Mouse (Mus musculus): ENCODE data around the gene Ebp. TPM values are rescaled to one million over a fixed set of nuclear protein-coding genes. Genes with fewer than 3 reads are reported as not detected.

Gene Ebp
- polyA plus RNA-seq, 1 experiment from 2014 or later, result 54.2 TPM

- H3K27me3 ChIP-seq (ENCODE audit: insufficient read depth, low read length), result no peaks in the 10 kb centered on the region
- DNase-seq (ENCODE audit: low spot score) (no peak), ATAC-seq (replicated peaks; ENCODE audit: low FRiP score, low read depth) (no peak)
- H3K27ac ChIP-seq, result no peak overlapping the region
- WGBS, result 69% methylated on average over 7 of the region's 7 CpGs
- H3K9ac ChIP-seq (ENCODE audit: low read depth, low read length), result no peak overlapping the region
- no peaks in the 10 kb centered on the region for H3K36me3 ChIP-seq (ENCODE audit: insufficient read depth, low read length)
- no peaks in the 10 kb centered on the region for H3K4me1 ChIP-seq (replicated peaks; ENCODE audit: insufficient read depth, low read length)
- H3K4me3 ChIP-seq (replicated peaks; ENCODE audit: low read depth, low read length), result no peak overlapping the region
- no peak for TF ChIP-seq CTCF (IDR thresholded peaks at IDR 0.05; ENCODE audit: low read depth)
- H3K4me2 ChIP-seq (ENCODE audit: low read length), result no peak overlapping the region
- no peaks in the 10 kb centered on the region for H3K9me3 ChIP-seq (replicated peaks; ENCODE audit: low read length)
Measured at GRCm38 (mm10) chrX:8222678-8223421, 29.5 kb upstream of the Ebp start.

DNA sequence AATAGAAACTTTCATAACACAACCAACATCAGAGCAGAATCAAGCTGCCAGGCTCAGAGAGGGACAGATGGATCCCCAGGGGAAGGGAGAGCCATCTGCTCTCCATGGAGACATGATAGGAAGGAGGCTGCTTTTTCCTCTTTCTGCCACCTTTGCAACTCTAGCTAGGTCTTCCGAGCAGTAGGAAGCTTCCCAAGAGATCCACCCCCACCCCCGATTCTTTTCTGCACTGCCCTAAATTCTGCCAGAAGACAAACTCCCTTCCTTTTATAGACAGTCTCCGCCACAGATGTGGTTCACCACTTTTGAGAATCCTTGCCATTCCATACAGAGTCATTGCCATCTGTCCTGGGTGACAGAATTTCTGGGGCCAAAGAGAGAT lies 29.0 kb upstream of the Ebp start:
- H3K4me3 ChIP-seq (replicated peaks; ENCODE audit: low read depth, low read length), result no peak overlapping the region
- no peak for DNase-seq (ENCODE audit: low spot score)

DNA sequence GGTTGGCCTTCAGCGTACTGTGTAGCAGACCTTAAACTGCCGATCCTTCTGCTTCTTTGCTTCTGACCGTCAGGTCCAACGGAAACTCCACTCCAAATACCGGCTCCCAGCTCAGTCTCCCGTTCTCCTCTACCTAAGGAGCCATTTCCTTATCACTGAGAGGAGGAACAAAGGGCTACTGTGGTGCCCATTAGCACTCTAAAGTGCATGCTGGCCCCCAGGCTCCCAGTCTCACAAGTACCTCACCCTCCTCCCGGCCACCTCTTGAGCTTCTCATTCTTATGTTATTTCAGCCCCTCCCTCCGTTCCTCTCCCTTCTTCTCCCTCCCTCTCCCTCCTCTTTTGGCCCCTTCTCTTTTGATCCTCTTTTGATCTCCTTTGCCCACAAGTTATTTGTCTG lies 26.3 kb upstream of the Ebp start:
- no peak overlapping the region for H3K27ac ChIP-seq
- 41% methylated on average over 8 of the region's 8 CpGs for WGBS
- H3K4me1 ChIP-seq (replicated peaks; ENCODE audit: insufficient read depth, low read length), result no peaks in the 10 kb centered on the region

More for the DNA sequence above, 29.0 kb upstream of the Ebp start:
- no peaks in the 10 kb centered on the region for H3K36me3 ChIP-seq (ENCODE audit: insufficient read depth, low read length)
- no peak for ATAC-seq (replicated peaks; ENCODE audit: low FRiP score, low read depth)
- no peak overlapping the region for H3K4me2 ChIP-seq (ENCODE audit: low read length)
- 73% methylated on average over 3 of the region's 3 CpGs for WGBS
- H3K9ac ChIP-seq (ENCODE audit: low read depth, low read length), result no peak overlapping the region
- H3K9me3 ChIP-seq (replicated peaks; ENCODE audit: low read length), result no peaks in the 10 kb centered on the region
- TF ChIP-seq CTCF (IDR thresholded peaks at IDR 0.05; ENCODE audit: low read depth), result no peak
- H3K27ac ChIP-seq, result no peak overlapping the region
- no peaks in the 10 kb centered on the region for H3K27me3 ChIP-seq (ENCODE audit: insufficient read depth, low read length)
- no peaks in the 10 kb centered on the region for H3K4me1 ChIP-seq (replicated peaks; ENCODE audit: insufficient read depth, low read length)

DNA sequence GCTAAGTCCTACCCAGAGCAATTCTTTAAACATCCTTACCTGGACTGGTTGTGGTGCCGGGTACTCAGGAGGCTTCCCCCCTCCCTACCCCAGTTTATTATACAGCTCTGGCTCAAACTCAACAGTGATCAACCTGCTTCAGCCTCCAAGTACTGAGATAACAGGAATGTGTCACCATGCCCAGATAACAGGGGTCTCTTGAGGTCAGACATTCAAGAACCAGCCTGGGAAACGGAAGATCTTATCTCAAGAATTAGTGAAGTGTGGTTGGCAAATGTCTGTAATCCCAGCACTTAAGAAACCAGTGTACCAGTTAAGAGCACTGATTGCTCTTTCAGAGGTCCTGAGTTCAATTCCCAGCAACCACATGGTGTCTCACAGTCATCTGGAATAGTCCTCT lies 24.8 kb upstream of the Ebp start:
- ATAC-seq (replicated peaks; ENCODE audit: low FRiP score, low read depth) (no peak), DNase-seq (ENCODE audit: low spot score) (no peak)
- no peak for TF ChIP-seq CTCF (IDR thresholded peaks at IDR 0.05; ENCODE audit: low read depth)
- Histone ChIP-seq H3K4me2 (ENCODE audit: low read length) (no peak overlapping the region), H3K36me3 (ENCODE audit: insufficient read depth, low read length) (no peaks in the 10 kb centered on the region), H3K9ac (ENCODE audit: low read depth, low read length) (no peak overlapping the region), H3K27me3 (ENCODE audit: insufficient read depth, low read length) (no peaks in the 10 kb centered on the region), H3K4me1 (replicated peaks; ENCODE audit: insufficient read depth, low read length) (no peaks in the 10 kb centered on the region), H3K9me3 (replicated peaks; ENCODE audit: low read length) (no peaks in the 10 kb centered on the region), H3K27ac (no peak overlapping the region), H3K4me3 (replicated peaks; ENCODE audit: low read depth, low read length) (no peak overlapping the region)
- 71% methylated on average over 2 of the region's 2 CpGs for WGBS

More for the DNA sequence above, 26.3 kb upstream of the Ebp start:
- no peak for TF ChIP-seq CTCF (IDR thresholded peaks at IDR 0.05; ENCODE audit: low read depth)
- Histone ChIP-seq H3K36me3 (ENCODE audit: insufficient read depth, low read length) (no peaks in the 10 kb centered on the region), H3K4me2 (ENCODE audit: low read length) (no peak overlapping the region), H3K9ac (ENCODE audit: low read depth, low read length) (no peak overlapping the region), H3K27me3 (ENCODE audit: insufficient read depth, low read length) (no peaks in the 10 kb centered on the region), H3K4me3 (replicated peaks; ENCODE audit: low read depth, low read length) (no peak overlapping the region), H3K9me3 (replicated peaks; ENCODE audit: low read length) (no peaks in the 10 kb centered on the region)
- ATAC-seq (replicated peaks; ENCODE audit: low FRiP score, low read depth), result no peak
- no peak for DNase-seq (ENCODE audit: low spot score)

DNA sequence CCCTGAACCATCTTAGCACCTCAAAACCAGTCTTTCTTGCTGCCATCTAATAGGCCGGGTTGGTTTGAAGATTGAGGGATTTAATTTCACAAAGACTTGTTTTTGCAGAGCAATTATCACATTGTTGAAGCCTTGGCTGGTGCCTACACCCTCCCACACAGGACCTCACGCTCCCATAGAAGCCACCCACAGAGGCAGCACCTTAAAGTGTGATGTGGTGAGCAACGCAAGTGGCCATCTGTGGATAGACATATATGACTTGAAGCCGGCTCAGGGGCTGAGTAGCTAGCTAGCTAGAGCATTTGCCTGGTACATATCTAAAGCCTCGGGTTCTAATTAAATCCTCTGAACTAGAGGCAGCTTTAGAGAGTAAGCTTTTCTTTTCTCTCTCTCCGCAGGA lies 24.1 kb upstream of the Ebp start:
- H3K27ac ChIP-seq, result no peak overlapping the region
- no peak overlapping the region for H3K9ac ChIP-seq (ENCODE audit: low read depth, low read length)
- no peak for TF ChIP-seq CTCF (IDR thresholded peaks at IDR 0.05; ENCODE audit: low read depth)
- H3K27me3 ChIP-seq (ENCODE audit: insufficient read depth, low read length), result no peaks in the 10 kb centered on the region
- ATAC-seq (replicated peaks; ENCODE audit: low FRiP score, low read depth) (no peak), DNase-seq (ENCODE audit: low spot score) (no peak)
- H3K4me1 ChIP-seq (replicated peaks; ENCODE audit: insufficient read depth, low read length), result no peaks in the 10 kb centered on the region
- no peaks in the 10 kb centered on the region for H3K9me3 ChIP-seq (replicated peaks; ENCODE audit: low read length)
- H3K36me3 ChIP-seq (ENCODE audit: insufficient read depth, low read length), result no peaks in the 10 kb centered on the region
- WGBS, result 62% methylated on average over 6 of the region's 6 CpGs
- no peak overlapping the region for H3K4me3 ChIP-seq (replicated peaks; ENCODE audit: low read depth, low read length)
- H3K4me2 ChIP-seq (ENCODE audit: low read length), result no peak overlapping the region

DNA sequence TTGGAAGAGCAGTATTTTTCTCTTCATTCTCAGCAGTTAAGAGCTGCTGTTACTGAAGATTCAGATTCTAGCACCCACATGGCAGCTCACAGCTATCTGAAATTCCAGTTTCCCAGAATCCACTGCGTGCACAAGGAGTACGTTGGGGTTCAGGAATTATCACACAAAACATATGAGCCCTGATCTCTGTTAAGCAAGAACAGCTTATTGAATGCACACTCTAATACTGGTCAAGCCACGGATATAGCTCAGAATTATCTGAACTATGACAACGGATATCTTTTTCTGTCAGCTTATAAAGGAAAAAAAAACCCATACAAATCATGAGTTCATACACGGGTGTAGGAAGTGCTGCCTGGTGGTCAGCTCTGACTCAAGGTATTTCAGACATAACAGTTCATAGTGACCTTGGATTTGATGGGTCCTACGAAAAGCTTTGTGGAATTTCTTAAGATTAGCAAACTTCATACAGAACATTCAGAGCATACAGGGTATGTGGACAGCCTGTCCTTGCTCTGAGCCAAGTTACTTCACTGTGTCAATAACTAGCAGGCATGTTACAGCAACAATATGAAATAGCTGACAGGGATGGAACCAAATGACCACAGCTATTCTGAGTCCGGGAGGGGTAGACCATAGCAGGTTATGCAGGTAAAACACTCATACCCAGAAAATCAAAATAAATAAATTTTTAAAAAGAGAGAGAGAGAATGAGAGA lies 18.3 kb upstream of the Ebp start:
- H3K9ac ChIP-seq (ENCODE audit: low read depth, low read length), result no peak overlapping the region
- DNase-seq (ENCODE audit: low spot score) (no peak), ATAC-seq (replicated peaks; ENCODE audit: low FRiP score, low read depth) (no peak)
- H3K27ac ChIP-seq, result no peak overlapping the region
- H3K27me3 ChIP-seq (ENCODE audit: insufficient read depth, low read length), result no peaks in the 10 kb centered on the region
- H3K4me1 ChIP-seq (replicated peaks; ENCODE audit: insufficient read depth, low read length), result no peaks in the 10 kb centered on the region
- no peaks in the 10 kb centered on the region for H3K36me3 ChIP-seq (ENCODE audit: insufficient read depth, low read length)
- no peak overlapping the region for H3K4me3 ChIP-seq (replicated peaks; ENCODE audit: low read depth, low read length)
- WGBS, result 75% methylated on average over 7 of the region's 7 CpGs
- no peaks in the 10 kb centered on the region for H3K9me3 ChIP-seq (replicated peaks; ENCODE audit: low read length)
- no peak overlapping the region for H3K4me2 ChIP-seq (ENCODE audit: low read length)
- no peak for TF ChIP-seq CTCF (IDR thresholded peaks at IDR 0.05; ENCODE audit: low read depth)
